Mouse (Mus musculus): ENCODE measurements around the gene Arpin. TPM values are rescaled to one million over a fixed set of nuclear protein-coding genes. Genes with fewer than 3 reads are reported as not detected.

Arpin gene
- polyA plus RNA-seq, 1 experiment = 17.2 TPM

GRCm38 (mm10) chr7:79880033-79880432 is 55.1 kb downstream of the Arpin start:
- 90% methylated on average over 6 of the region's 6 CpGs for WGBS
- DNase-seq = no peak
- no peaks in the 10 kb centered on the region for H3K4me1 ChIP-seq (ENCODE audit: control insufficient read depth, insufficient read depth, low read length)
- H3K4me3 ChIP-seq (replicated peaks; ENCODE audit: extremely low read depth, low read depth, low read length) = no peak overlapping the region
- TF ChIP-seq CTCF (IDR thresholded peaks at IDR 0.05; ENCODE audit: insufficient read depth, low read length) (no peak), POLR2A (IDR thresholded peaks at IDR 0.05; ENCODE audit: borderline replicate concordance, extremely low read depth, low read depth, low read length) (no peak)

- H3K4me3 ChIP-seq (replicated peaks; ENCODE audit: extremely low read depth, low read depth, low read length) = no peak overlapping the region
- no peaks in the 10 kb centered on the region for H3K4me1 ChIP-seq (ENCODE audit: control insufficient read depth, insufficient read depth, low read length)
- 77% methylated on average over 2 of the region's 2 CpGs for WGBS
- DNase-seq = no peak
- TF ChIP-seq POLR2A (IDR thresholded peaks at IDR 0.05; ENCODE audit: borderline replicate concordance, extremely low read depth, low read depth, low read length) (no peak), CTCF (IDR thresholded peaks at IDR 0.05; ENCODE audit: insufficient read depth, low read length) (no peak)
Measured at GRCm38 (mm10) chr7:79878455-79879025, 56.6 kb downstream of the Arpin start.

Other genes with a start within 250 kb of the Arpin start
- 3.5 and 3.8 TPM in 2 replicates for gene Kif7, start 219.6 kb downstream of the Arpin start, polyA plus RNA-seq (2012; rRNA removed)
- 48.1 and 83.8 TPM in 2 replicates for gene Plin1, start 202.5 kb downstream of the Arpin start, polyA plus RNA-seq (2012; rRNA removed)
- gene Pex11a, start 192.2 kb downstream of the Arpin start, polyA plus RNA-seq (2012; rRNA removed) = 17.9 and 18.6 TPM in 2 replicates
- gene Wdr93, start 192.2 kb downstream of the Arpin start, polyA plus RNA-seq (2012; rRNA removed) = 1.7 and 1.8 TPM in 2 replicates
- 18.8 and 27.6 TPM in 2 replicates for gene Mesp1, start 141.6 kb downstream of the Arpin start, polyA plus RNA-seq (2012; rRNA removed)
- gene Mesp2, start 124.6 kb downstream of the Arpin start, polyA plus RNA-seq (2012; rRNA removed) = 7.6 and 8.6 TPM in 2 replicates
- gene Anpep, start 74.3 kb downstream of the Arpin start, polyA plus RNA-seq (2012; rRNA removed) = 72.8 and 80.7 TPM in 2 replicates
- 13.1 and 15.6 TPM in 2 replicates for gene Ap3s2, start 14.7 kb downstream of the Arpin start, polyA plus RNA-seq (2012; rRNA removed)
- 60.0 and 65.8 TPM in 2 replicates for gene Zfp710, start 89.5 kb upstream of the Arpin start, polyA plus RNA-seq (2012; rRNA removed)
- 144 and 162 TPM in 2 replicates for gene Idh2, start 180.0 kb upstream of the Arpin start, polyA plus RNA-seq (2012; rRNA removed)

All from lung, adult 2 months (tissue).